Mouse (Mus musculus) embryonic facial prominence, embryonic 11.5 days (tissue): ENCODE measurements at regions not wholly inside any gene's neighbourhood (a gene's known extent, or its start where the extent isn't known, plus 50 kb on each side); places are given as distances from the start of the nearest gene placed in this dataset.
A peak's percentile ranks its signal among the peaks of the same experiment; 100 is the strongest.

Experiments
- ATAC-seq: fragments of 200-750 bp; cut with Nextera tagmentation; replicated peaks from 2 replicates; pipeline ENCODE4 v1.8.0; 2017; ENCODE audit warnings: low read depth; ENCODE audit not compliant: insufficient number of reproducible peaks, low FRiP score, low TSS enrichment
- DNase-seq: peaks from one replicate; pipeline ENCODE4 v3.0.0-alpha.2; 2015; ENCODE audit warnings: low spot score
- H3K27ac ChIP-seq: fragments of 300-500 bp; sonication (generic); replicated peaks from 2 replicates; pipeline ENCODE4 v1.5.1; 2014; ENCODE audit warnings: mild to moderate bottlenecking, low read depth, low read length, control low read depth
- H3K27me3 ChIP-seq: fragments of 300-500 bp; sonication (generic); 2 replicates; pipeline ENCODE4 v1.6.1; 2014; ENCODE audit warnings: mild to moderate bottlenecking, low read length, moderate library complexity, mixed read lengths; ENCODE audit not compliant: control insufficient read depth, insufficient read depth
- H3K36me3 ChIP-seq: fragments of 300-500 bp; sonication (generic); replicated peaks from 2 replicates; pipeline ENCODE4 v1.6.1; 2014; ENCODE audit warnings: low read depth, mild to moderate bottlenecking, low read length, moderate library complexity, mixed read lengths; ENCODE audit not compliant: control insufficient read depth, insufficient read depth
- H3K4me1 ChIP-seq: fragments of 300-500 bp; sonication (generic); 2 replicates; pipeline ENCODE4 v1.6.1; 2014; ENCODE audit warnings: low read length, mixed read lengths; ENCODE audit not compliant: control insufficient read depth, insufficient read depth
- H3K4me2 ChIP-seq: fragments of 300-500 bp; sonication (generic); 2 replicates; pipeline ENCODE4 v1.6.1; 2014; ENCODE audit warnings: low read depth, mild to moderate bottlenecking, control low read depth, low read length, moderate library complexity
- H3K4me3 ChIP-seq: fragments of 300-500 bp; sonication (generic); 2 replicates; pipeline ENCODE4 v1.5.1; 2014; ENCODE audit warnings: low read depth, low read length, control low read depth
- H3K9ac ChIP-seq: fragments of 300-500 bp; sonication (generic); replicated peaks from 2 replicates; pipeline ENCODE4 v1.6.1; 2014; ENCODE audit warnings: mild to moderate bottlenecking, control low read depth, low read length
- H3K9me3 ChIP-seq: fragments of 300-500 bp; sonication (generic); replicated peaks from 2 replicates; pipeline ENCODE4 v1.6.1; 2016; ENCODE audit warnings: mild to moderate bottlenecking, low read length, inconsistent platforms, mixed read lengths; ENCODE audit not compliant: control insufficient read depth
- WGBS: fragments of 180-500 bp; shearing (Covaris S2); extraction: QIAGEN DNeasy Blood & Tissue Kit; methylation state at CpG from one replicate; pipeline ENCODE4 v1.1.7; 2014; 5-methylcytosine and 5-hydroxymethylcytosine counted together

DNA sequence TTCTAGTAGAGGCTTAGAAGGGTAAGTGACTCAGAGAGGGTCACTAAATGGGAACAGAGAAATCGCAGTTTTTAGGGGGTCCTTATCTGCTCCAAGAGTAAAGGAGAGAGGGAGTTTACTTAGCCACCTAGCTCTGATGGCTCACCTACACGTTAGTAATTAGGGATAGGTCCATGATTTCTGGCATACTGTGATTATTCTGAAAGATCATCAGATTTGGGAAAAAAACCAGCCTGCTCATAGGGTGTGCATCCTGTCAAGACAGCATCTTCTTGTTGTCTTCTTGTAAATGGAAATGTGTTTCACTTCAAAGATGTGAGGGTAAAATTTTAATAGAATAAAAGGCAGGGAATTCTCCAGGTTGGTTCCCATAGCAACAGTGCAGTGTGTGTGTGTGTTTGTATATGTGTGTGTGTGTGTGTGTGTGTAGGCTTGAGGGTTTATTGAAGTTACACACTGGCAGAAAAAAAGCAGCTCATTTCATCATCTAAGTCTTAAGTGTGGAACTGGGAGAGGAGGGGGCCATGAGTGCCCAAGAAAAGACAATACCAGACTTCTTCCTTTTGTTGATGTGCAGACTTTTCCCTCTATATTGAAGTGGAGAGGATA is 407.4 kb downstream of the Fam84a start:
- Histone ChIP-seq H3K9me3 (no peaks in the 10 kb centered on the region), H3K4me2 (no peak overlapping the region), H3K9ac (no peak overlapping the region), H3K36me3 (no peaks in the 10 kb centered on the region), H3K4me3 (no peak overlapping the region), H3K4me1 (no peaks in the 10 kb centered on the region), H3K27me3 (no peaks in the 10 kb centered on the region), H3K27ac (no peak overlapping the region)
- DNase-seq (no peak), ATAC-seq (no peak)
- WGBS: 73% methylated on average over 2 of the region's 2 CpGs

DNA sequence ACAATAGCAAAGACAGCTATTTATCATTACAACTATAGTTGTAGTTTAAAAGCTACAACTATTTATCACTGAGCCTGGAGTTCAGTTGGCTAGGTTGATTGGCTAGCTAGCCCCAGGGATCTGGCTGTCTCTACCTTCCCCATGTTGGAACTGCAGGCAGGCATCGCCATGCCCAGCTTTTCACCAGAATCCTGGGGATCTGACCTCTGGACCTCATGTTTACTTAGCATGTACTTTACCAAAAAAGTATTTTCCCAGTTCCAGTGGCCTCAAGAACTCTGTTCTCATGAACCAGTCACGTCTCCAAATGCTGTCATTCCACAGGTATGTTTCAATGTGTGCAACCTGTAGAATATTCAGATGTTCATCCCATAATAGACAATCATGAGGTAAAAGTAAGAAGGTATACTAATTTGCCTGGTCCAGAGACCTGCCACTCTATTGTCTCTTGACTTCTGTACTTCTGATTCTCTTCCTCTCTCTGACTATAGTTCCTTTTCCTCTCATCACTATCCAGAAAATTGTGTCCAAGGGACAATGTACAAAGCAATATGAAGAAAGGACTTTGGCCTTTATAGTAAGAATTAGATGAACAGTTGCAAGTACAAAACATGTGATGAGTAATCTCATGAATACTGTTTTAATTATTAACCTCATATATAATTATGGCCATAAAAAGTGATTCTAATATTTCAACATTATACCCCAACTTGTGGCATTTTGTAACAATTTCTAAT is 421.8 kb downstream of the Fam84a start:
- WGBS: 79% methylated on average over 2 of the region's 2 CpGs
- Histone ChIP-seq H3K36me3 (no peaks in the 10 kb centered on the region), H3K9me3 (no peaks in the 10 kb centered on the region), H3K4me1 (no peaks in the 10 kb centered on the region), H3K4me3 (no peak overlapping the region), H3K27ac (no peak overlapping the region), H3K4me2 (no peak overlapping the region), H3K27me3 (no peaks in the 10 kb centered on the region), H3K9ac (no peak overlapping the region)
- DNase-seq: no peak
- no peak for ATAC-seq

DNA sequence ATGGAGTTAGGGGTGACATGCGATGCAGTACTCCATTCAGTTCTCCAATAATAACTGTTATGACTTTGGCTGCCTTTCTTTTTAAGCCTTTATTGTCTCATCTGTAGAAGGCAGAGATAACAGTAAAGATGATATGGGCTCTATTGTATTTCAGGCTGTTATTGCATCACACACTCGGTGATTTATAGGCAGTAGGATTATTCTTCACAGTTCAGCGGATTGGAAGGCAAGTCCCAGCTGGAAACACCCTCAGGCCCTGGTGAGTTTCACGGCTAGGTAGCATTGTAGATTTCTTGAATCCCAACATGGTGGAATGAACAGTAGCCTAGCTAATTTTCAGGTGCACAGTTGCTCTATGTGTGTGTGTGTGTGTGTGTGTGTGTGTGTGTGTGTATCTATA is 422.9 kb downstream of the Fam84a start:
- WGBS: 83% methylated on average over 4 of the region's 4 CpGs
- DNase-seq: no peak
- no peak for ATAC-seq

DNA sequence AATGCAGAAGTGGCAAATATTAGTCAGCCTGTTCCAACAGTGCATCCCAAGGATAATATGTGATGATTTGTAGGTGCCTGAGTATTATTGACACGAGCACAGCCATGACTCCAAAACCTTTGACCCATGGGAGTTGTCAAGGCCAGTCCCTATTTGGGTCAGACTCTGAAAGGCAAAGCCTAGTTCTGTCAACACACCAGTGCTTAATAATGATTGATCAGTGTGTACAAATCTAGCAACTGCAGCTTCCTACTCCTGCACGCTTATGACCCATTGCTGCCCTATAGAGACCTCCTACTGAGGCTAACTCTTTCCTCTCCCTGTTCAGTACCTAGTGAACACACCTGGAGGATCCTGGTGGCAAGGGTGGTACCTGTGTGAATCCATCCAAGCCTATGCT is 427.3 kb downstream of the Fam84a start:
- Histone ChIP-seq H3K4me3 (no peak overlapping the region), H3K36me3 (no peaks in the 10 kb centered on the region), H3K9ac (no peak overlapping the region), H3K9me3 (no peaks in the 10 kb centered on the region), H3K27me3 (no peaks in the 10 kb centered on the region), H3K27ac (no peak overlapping the region), H3K4me2 (no peak overlapping the region), H3K4me1 (no peaks in the 10 kb centered on the region)
- DNase-seq: no peak
- 78% methylated on average over 2 of the region's 2 CpGs for WGBS
- no peak for ATAC-seq

More for the DNA sequence above, 422.9 kb downstream of the Fam84a start:
- Histone ChIP-seq H3K27ac (no peak overlapping the region), H3K36me3 (no peaks in the 10 kb centered on the region), H3K4me1 (no peaks in the 10 kb centered on the region), H3K9me3 (no peaks in the 10 kb centered on the region), H3K4me3 (no peak overlapping the region), H3K9ac (no peak overlapping the region), H3K27me3 (no peaks in the 10 kb centered on the region), H3K4me2 (no peak overlapping the region)

DNA sequence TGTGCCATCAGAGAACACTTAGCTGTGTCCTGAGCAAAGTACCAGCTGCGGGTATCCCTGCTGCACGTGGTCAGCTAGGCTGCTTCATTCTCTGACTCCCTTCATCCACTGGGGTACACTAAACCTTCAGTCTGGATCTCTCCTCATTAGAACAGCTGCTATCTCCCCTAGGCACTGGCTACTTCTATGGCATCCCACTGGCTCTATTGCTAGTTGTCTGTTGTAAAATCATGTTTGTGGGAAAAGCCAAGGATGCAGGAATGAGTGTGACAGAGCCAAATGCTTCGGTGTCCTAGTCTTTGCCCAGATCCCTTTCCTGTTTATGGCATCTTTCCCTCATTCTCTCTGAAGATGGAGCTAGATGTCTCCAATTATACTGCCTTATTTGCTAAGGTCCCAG is 440.9 kb downstream of the Nbas start:
- Histone ChIP-seq H3K9me3 (no peaks in the 10 kb centered on the region), H3K36me3 (no peaks in the 10 kb centered on the region), H3K9ac (no peak overlapping the region), H3K27me3 (no peaks in the 10 kb centered on the region), H3K4me3 (no peak overlapping the region), H3K4me1 (no peaks in the 10 kb centered on the region), H3K27ac (no peak overlapping the region), H3K4me2 (no peak overlapping the region)
- DNase-seq (no peak), ATAC-seq (no peak)
- 70% methylated on average over 3 of the region's 3 CpGs for WGBS

DNA sequence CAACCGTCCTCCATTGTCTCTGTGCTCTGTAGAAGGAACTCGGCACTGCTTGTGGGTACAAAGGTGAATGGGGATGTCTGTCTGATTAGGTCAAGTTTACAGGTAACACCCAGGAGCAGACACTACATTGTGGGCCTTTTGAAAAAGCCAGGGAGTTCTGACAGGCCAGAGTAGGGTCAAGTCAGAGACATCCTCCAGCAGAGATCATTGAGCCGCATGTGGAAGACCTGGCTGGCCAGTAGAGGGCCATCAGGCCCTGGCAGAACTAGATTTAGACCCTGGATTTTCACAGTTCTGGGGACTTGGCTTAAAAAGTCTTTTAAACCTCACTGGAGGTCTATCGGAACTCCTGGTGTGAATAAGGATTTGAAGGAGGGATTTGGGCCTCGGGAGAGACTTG is 438.8 kb downstream of the Nbas start:
- ATAC-seq (no peak), DNase-seq (no peak)
- Histone ChIP-seq H3K4me2 (no peak overlapping the region), H3K27me3 (no peaks in the 10 kb centered on the region), H3K9me3 (no peaks in the 10 kb centered on the region), H3K4me3 (no peak overlapping the region), H3K36me3 (no peaks in the 10 kb centered on the region), H3K27ac (no peak overlapping the region), H3K9ac (no peak overlapping the region), H3K4me1 (no peaks in the 10 kb centered on the region)
- WGBS: 85% methylated on average over 5 of the region's 5 CpGs

DNA sequence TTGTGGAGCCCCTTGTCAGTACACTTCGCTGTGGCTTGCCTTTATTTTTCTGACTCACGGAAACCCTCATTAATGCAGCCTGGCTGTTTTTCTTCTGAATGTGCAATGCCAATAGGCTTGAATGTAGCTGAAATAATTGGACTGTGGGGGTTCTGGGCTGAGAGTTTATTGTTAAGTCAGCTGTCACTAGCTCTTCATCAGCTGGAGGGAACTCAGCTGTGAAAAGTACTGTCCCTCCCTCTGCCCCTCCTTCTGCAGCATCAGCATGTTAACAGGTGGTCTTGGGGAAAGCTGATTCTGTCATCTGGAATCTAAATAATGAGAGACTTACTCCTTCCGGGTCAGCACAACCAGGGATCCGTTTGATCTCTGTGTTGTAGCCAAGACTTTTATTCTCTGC is 437.6 kb downstream of the Nbas start:
- Histone ChIP-seq H3K9ac (no peak overlapping the region), H3K4me1 (no peaks in the 10 kb centered on the region), H3K27me3 (no peaks in the 10 kb centered on the region), H3K4me3 (no peak overlapping the region), H3K27ac (no peak overlapping the region), H3K9me3 (no peaks in the 10 kb centered on the region), H3K36me3 (no peaks in the 10 kb centered on the region), H3K4me2 (no peak overlapping the region)
- ATAC-seq (no peak), DNase-seq (peak; percentile 6)
- 65% methylated on average over 4 of the region's 4 CpGs for WGBS

DNA sequence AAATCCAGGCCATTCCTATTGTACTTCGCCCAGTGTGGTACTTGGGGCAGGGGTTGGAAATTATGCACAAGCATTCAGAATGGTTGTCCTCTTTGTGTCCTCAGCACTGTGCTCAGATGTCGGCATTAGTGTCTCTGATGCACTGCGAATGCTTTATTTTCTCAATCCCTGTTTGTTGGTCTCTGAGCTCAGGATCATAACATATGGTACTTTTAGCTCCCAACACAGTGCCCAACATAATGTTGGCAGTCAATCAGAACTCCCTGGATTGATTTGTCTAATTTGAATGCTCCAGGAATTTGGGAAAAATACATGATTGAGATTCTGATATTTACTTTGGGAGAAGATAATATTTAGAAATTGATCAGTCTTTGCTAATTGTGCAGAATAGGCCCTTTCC is 434.7 kb downstream of the Nbas start:
- H3K9me3 ChIP-seq: no peaks in the 10 kb centered on the region
- no peaks in the 10 kb centered on the region for H3K4me1 ChIP-seq
- no peak for ATAC-seq
- DNase-seq: no peak
- no peak overlapping the region for H3K4me2 ChIP-seq
- H3K27ac ChIP-seq: no peak overlapping the region
- H3K27me3 ChIP-seq: no peaks in the 10 kb centered on the region
- WGBS: 93% methylated on average over 3 of the region's 3 CpGs
- no peak overlapping the region for H3K4me3 ChIP-seq
- H3K9ac ChIP-seq: no peak overlapping the region
- no peaks in the 10 kb centered on the region for H3K36me3 ChIP-seq
